Mouse (Mus musculus) layer of hippocampus, adult 8-10 months (tissue): Measurements from ENCODE around the gene Esp36. TPM values are rescaled to one million over a fixed set of nuclear protein-coding genes. Genes with fewer than 3 reads are reported as not detected.
"Not testable (repeated sequence)": the region's sequence is repeated elsewhere in the genome, so short reads cannot be mapped to it uniquely, and the experiment has no call there.

ENCODE experiments used
- DNase-seq, 2 experiments: peaks; one replicate each; pipeline ENCODE4 v3.0.0; 2022; ENCODE audit warnings: low spot score in 2 of 2
- total RNA-seq, 4 experiments: library from RNA; stranded (reverse); gene quantifications; 2 replicates each; pipeline ENCODE4 v1.2.4; 2022

The Esp36 gene
- total RNA-seq: not detected

DNA sequence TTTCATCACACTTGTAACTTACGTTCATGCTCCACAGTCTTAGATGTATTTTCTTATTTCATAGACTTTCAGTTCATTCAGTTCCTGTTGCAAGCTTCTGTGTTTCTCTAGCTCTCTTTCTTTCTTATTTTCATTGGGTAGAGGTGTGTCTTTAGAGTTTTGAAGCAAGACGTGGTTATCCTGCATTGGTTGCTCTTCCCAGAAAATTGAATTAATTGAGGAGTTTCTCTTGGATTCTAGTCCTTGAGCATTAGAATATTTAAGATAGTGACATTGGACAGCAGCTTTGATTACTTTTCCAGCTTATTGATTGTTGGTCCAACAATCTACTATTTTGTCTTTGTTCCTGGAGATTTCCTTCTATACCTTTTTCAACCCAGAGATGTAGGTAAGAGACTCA, at the start of gene Esp36:
Gene Esp36 (minus strand): TSS at position 101 of the 400 bp plus-strand sequence.
- no peak for DNase-seq

DNA sequence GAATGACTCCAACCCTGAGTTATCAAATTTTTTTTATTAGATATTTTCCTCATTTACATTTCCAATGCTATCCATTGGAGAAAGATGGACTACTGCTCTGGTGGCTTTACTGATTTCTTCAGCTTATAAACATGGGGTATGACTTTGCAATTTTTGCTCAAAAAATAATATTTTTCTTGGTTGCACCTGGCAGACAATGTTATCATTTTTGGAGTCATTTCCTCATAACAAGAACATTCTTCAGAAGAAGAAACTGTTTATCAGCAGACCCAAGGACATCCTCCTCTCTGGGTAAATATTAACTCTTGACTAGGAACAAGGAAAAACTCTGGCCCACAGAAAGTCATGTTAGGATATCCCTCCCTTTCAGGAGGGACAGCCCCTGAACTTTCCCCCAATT, 36.2 kb upstream of the Esp36 start:
- not testable (repeated sequence) for DNase-seq

DNA sequence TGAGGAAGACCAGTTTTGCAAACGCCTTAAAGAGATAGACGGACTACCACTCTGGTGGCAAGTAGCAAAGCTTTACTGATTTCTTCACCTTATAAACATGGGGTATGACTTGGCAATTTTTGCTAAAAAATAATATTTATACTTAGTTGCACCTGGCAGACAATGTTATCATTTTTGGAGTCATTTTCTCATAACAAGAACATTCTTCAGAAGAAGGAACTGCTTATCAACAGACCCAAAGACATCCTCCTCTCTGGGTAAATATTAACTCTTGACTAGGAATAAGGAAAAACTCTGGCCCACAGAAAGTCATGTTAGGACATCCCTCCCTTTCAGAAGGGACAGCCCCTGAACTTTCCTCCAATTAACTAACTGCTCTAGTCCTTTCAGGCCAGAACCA, 30.7 kb upstream of the Esp36 start:
- DNase-seq: no peak

DNA sequence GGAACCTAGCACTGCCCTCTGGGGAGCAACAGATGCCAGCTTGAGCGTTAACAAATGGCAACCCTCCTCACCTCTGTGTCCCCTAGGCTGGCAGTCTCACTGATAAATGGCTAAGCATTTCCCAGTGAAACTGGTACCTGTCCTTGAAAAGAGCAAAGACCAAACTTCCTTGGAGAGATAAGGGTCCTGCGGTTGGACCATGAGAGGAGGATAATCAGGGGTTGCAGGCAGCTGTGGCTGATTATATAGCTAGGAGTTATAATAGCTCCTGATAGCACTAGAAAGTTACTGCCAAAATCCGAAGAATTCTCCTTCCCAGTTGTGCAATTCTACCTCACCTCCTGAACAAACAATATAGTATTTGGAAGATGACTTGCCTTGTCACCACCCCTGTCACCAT, 13.8 kb downstream of the Esp36 start:
- no peak for DNase-seq

DNA sequence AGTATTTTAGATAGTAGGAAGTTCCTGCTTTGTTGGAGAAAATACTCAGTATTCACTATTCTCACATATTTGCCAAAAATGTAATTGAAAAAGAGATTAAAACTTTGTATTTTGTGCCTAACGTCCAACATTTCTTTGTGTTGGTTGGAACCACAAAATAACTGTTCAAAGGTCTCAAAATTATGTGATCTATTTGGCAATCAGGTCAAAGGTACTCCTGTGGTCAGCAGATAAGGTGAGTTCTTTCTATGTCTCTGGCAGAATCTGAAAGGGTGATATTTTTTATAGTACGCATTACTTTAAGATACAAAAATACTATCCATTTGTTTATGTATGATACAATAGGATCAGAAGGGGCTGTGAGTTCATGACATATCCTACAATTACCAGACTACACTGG, 28.2 kb downstream of the Esp36 start:
- no peak for DNase-seq

Other genes starting within 250 kb of the Esp36 start
- gene Olfr134, start 248.8 kb downstream of the Esp36 start, total RNA-seq: not detected
- not detected for gene Olfr135, start 215.8 kb downstream of the Esp36 start, total RNA-seq
- gene Olfr138, start 159.2 kb downstream of the Esp36 start, total RNA-seq: not detected
- not detected for gene Olfr137, start 112.6 kb downstream of the Esp36 start, total RNA-seq
- not detected for gene Olfr136, start 90.4 kb downstream of the Esp36 start, total RNA-seq
- gene Esp34, start 134.0 kb upstream of the Esp36 start, total RNA-seq: not detected
- not detected for gene Esp31, start 219.3 kb upstream of the Esp36 start, total RNA-seq